Mouse (Mus musculus) cerebellum, adult 11 months (tissue): ENCODE results near the gene Vax2.
A peak's percentile ranks its signal among the peaks of the same experiment; 100 is the strongest.

Experiments
- DNase-seq: peaks from one replicate; pipeline ENCODE4 v3.0.0; 2022

The Vax2 gene

DNA sequence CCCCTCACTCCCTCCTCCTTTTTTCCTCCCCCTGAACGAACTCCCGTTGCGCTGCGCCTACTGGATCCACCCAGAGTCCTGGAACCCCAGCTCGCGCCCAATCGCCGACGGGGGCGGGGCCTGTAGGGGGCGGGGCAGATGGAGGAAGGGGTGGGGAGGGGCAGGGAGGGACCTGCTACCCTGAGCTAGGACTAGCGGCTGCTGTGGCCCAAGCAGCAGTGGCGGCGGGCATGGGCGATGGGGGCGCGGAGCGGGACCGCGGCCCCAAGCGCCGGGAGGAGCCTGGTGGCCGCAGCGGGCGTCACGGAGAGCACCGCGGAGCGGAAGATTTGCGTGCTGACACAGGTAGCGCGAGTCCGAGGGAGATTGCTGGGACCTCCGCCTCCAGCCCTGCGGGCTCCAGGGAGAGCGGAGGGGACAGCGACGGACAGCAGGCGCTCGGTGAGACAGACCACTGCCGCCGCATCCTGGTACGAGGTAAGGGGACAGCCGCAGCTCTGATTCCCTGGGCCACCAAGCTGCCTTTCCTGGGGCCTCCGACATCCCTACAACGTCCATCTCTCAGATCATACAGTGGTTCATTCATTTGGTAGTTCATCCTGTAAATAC, at the start of gene Vax2:
TSS of gene Vax2 (plus strand) at position 198 of the 609 bp plus-strand sequence.
- no peak for DNase-seq

DNA sequence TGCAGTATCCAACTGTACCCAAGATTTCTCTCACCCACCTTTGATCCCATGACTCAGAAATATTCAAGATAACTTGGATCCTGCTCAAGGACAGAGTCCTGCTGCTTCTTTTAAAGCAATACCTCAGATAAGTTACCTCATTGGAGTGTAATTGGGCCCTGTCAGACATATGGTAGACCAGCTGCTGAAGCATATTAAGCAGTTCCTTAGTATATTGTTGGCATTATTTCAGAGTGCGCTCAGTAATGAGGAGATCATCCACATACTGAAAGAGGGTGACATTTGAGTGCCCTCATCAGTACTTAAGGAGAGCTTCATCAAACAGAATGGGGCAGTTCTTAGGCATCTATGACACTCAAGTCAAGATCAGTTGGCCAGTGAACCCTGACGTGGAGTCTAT, 46.1 kb upstream of the Vax2 start:
- DNase-seq = no peak

DNA sequence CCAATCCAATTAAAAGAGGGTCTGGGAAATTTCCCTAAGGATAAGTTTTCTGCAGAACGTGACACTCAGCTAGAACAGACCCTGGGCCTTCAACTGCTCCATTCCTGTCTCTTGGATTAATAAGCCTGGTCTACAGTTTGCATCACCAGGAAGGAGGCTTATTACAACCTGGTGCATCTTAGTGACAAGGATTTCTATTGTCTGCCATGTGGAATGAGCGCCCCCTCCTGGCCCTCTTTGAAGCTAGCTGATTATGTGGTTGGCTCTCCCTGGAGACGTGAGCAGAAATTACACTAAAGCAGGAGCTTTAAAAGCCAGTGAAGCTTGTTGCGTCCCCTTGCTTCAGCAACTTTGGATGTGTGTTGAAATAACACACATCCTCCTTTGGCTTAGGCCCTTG, 37.7 kb upstream of the Vax2 start:
- DNase-seq = peak; percentile 53

DNA sequence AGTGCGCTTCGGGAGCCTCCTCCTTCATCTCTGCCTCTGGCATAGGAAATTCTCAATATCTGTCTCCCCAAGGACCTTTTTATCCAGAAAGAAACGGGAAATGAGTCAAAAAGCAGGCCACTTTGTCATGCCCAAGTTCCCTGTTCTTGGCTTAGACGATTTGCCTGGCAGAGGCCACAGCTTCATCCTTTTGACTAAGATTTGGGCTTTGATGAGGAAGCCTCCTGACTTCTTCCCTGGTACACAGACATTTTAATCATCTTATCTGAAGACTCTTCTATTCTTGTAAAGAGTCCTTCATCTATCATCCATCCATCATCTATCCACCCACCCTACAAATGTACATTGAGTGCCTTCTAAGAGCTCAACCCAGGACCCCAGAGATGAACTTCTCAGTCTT, 33.3 kb upstream of the Vax2 start, which contains the start of gene Cd207:
TSS of gene Cd207 (minus strand) at position 101 of the 400 bp plus-strand sequence.
- DNase-seq = no peak

DNA sequence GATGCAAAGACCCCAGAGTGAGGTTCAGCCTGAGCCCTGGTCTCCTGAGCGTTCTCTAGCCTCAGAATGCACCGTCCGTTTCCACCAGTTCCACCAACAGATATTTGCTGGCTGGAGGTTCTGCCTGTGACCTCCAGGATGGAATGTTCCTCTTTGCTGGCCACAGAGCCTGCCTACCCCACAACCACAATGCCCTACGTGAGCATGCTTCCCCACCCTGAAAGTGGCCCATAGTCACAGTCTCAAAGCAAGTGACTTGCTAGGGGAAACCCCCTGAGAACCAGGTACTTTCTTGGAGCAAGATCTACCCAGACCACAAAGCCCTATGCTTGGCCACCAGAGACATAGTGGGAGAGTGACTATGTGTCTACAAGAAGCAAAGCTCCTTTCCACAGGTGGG, 21.7 kb upstream of the Vax2 start:
- no peak for DNase-seq

DNA sequence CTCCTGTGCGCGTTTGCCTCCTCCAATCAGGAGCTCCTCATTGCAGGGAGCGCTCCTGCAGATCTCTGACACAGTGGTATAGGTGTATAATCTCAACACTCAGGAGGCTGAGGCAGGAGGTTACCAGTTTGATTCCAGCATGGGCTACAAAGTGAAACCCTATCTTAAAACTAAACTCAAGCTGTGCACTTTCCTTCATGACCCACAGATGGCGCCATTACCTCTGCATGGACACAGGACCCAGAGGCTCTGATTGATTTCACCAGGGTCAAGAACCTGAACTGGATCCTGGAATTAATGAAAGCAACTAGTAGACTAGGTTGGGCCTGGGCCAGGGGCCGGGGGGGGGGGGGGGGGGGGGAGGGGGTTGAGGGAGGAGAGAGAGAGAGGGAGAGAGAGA, 20.8 kb upstream of the Vax2 start:
- DNase-seq = no peak

DNA sequence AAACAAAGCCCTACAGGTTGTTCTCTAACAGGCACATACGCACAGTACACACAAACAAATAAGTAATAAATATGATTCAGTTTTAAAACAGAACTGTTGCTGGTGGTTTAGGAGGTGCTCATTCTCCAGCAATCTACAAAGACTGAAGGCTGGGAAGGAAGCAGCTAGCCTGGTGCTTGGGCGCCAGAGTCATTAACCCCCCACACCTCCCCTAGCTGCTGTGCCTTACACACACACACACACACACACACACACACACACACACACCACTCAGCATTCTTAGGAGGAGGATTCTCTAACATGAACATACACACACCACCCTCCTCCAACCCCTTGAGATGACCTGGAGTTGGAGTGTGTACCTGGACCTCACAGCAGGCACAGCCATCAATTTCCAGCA, 20.1 kb upstream of the Vax2 start:
- no peak for DNase-seq

DNA sequence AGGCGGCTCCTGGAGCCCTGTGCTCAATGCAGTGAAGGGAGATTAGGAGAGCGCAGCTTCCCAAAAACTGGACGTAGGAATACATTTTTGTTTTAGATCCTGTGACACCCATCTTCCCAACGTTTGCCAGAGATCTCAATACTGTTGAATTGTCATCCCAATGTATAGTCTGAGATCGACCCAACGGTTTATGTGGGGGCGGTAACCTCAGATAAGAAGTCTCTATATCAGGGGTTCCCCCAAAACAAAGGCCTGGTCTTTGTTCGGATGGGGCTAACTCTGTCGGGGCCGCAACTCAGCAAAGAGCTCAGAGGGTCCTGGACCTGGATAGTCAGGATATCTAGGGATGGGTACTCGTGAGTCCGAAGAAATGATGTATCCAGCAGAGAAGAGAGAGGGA, 18.1 kb upstream of the Vax2 start:
- DNase-seq = no peak

DNA sequence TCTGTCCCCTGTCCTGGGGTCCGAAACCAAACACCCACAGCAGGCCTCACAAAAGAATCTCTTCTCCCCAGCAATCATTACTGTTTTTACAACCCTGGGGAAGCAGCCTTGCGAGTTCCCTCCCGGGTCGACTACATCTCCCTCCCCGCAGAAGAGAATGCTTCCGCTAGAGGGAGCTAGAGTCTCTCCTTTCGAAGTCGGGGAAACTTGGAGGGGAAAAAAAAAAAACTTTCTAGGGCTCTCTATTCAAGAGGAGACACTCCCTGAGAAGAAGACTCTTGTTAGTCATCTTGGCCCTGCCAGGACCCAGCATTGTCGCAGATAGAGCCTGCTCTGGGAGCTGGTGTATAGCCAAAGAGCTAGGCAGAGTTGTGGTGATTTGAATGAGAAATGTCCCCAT, 17.2 kb upstream of the Vax2 start:
- DNase-seq = no peak

DNA sequence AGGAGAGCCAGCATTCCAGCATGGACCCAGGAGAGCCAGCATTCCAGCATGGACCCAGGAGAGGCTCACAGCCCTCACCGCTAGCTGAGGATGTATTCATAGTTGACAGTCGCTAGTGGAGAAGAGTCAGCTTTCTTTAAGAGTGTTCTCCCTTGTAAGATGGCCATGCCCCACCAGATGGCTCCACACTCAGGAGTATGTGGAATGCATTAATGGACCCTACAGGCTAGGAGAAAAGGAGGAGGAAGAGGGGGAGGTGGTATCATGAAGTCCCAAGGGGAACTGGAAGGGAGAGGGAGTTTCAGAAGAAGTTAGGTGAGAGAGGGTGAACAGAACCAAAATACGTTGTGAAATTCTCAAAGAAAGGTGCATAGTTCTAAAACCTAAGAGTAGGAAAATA, 15.3 kb upstream of the Vax2 start:
- no peak for DNase-seq

DNA sequence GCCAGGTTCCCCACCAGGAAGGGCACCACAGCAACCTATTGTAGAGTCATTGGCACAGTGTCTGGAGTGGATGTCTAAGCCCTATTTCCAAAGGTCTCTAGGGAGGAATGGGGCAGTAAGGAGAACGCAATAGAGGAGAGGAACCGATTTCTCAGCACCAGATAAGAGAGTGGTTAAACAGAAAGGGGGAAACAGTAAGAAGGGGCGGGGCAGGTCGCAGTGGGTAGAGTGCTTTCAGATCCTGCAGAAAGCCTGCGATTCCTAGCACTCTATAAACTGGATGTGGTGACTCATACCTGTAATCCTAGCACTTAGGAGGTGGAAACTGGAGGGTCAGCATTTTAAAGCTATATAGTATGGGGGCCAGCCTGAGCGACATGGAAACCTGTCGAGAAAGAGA, 14.4 kb upstream of the Vax2 start:
- DNase-seq = no peak

DNA sequence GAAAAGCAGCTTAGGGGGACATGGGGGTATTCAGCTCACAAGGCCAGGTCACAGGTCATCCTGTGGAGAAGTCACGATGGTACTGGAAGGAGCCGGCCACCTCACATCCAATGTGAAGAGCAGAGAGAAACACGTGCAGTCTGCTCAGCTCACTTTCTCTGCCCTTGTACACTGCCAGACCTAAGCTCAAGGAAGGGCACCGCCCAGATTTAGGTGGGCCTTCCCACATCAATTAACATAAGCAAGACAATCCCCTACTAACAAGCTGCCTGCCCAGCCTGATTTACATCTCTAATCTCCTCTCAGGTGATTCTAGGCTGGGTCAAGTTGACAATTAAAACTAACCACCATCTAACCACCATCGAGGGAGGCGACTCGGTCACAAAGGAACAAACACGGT, 13.1 kb upstream of the Vax2 start:
- no peak for DNase-seq

DNA sequence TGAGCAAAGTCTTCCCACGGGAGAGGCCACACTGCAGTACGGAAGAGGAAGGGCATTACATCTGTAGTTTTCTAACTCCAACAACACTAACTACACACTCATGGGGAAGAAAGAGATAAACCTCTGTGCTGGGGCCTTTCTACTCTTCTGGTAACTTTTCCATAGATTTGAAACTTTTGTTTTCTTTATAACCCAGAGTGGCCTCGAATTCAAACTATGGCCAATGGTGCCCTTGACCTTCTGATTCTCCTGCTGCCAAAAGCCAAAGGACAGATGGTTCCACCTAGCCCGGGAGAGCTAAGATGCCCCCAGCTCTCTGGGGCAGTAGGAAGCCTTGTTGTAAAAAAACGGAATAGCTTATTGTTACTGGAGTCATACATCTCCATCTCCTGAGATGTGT, 11.1 kb upstream of the Vax2 start:
- DNase-seq = no peak

DNA sequence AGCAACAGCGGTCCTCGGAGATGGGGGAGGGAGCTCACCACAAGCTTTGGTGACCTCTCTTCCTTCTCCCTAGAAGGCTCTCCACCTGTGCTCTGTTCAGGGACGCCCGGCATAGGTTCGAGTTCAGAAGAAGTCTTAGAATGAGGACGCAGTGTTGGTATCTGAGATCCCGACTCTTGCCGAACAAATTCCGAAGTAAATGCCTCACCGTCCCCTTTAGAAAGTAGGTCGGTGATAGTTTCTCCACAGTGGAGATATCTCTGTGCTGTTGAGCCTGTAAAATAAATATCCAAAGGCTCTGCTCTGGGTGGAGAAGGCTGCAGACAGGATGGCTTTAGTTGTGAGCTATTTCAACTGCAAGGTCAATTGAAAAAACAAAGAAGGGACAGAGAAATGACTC, 10.1 kb upstream of the Vax2 start:
- DNase-seq = no peak

DNA sequence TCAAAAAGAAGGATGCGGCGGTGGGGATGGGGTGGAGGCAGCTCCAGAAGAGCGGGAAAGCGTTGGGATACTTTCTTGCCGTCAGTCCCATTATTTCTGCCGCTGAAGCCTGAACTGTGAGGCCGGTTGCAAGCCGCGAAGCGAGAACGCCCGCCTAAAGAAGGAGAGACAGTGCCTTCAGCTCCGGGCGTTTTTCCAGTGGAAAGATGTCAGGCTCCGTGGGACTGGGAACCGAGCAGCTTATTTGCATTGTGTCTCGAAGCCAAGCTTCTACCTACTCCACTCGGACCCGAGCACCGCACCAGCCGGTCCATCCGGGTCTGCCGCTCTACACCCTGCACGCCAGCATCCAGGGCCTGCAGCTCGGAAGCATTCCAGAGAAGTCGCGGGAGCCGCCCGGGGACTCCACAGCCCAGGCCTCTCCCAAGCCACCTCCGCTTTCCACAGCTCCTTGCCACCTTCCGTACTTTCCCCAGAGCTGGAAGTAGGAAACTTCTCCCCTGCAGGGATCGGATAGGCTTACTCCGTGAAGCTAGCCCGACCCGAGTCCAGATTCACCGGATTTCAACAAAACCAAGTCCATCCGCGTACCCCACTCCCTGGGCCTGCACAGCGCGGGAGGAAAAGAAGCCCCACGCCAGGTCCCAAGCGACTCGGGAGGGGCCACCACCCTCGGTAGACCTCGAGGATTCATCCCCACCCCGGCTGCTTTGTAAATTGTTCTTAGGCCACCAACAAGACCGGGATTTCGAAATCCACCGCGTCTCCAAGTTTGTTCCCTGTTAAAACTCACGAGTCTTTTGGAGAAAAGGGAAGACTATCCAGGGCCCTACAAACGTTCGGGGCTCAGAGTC, 8.7 kb upstream of the Vax2 start:
- no peak for DNase-seq

DNA sequence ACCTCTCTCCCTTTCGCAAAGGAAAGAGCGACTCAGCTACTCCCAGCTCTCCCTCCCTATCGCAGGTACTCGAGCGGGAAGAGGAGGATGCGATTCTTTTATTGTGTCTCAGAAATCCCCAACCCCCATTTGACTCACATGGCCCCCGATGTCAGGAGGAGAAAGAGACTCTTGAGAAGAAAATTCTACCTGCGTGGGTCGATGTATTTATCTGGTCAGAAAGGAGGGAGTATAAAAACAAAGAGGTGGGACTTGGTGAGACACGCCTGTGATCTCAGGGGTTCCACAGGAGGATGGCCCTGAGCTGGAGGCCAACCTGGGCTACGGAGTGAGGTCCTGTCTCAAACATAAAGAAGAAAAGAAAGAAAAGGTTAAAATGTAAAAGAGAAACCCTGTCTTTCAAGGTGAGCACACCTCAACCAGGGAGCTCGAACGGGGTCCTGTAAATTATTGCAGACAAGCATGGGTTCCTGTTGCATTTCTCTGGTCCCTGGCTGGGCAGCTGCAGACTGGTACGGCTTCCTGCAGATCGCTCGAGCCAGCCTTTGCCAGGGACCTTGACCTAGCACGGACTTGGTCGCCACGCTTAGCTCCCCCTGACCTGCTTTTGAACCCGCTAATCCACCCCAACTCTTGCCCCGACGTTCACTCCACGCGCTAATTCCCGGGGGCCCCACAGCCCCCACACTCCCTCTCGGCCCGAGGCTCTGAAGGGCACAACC, 7.9 kb upstream of the Vax2 start:
- DNase-seq = no peak

DNA sequence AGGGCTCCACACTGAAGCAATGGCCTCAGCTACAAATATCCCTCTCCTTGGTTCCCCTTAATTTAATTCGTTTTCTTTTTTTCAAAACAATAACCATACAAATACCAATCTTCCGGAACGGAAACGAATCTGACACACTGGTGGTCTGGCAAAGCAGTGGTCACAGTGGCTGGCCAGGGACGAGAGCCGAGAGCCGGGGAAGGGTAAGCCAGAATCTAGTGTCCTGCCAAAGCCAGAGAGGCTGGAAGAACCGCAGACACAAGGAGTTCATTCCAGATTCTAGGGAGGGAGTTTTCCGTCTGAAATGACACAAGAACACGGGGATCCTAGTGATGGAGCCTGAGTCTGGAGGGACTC, 7.4 kb upstream of the Vax2 start:
- DNase-seq = no peak

DNA sequence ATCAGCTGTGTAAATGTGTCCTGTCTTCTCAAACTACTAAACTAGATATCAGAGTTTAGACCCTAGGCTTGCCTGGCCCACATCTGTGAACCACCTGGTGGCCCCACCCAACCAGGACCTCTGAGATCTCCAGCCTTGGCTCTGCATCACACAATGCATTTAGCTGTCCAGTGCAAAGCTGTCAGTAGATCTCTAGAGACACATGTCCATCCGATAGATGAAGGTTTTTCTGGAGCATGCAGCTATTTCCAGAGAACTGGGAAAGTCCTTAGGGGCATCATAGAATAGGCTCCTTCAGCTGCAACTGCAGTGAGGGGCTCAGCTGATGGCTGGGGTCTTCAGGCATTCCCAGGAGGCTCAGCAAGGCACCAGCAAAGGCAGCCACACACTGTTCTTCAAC, 6.8 kb upstream of the Vax2 start:
- no peak for DNase-seq

DNA sequence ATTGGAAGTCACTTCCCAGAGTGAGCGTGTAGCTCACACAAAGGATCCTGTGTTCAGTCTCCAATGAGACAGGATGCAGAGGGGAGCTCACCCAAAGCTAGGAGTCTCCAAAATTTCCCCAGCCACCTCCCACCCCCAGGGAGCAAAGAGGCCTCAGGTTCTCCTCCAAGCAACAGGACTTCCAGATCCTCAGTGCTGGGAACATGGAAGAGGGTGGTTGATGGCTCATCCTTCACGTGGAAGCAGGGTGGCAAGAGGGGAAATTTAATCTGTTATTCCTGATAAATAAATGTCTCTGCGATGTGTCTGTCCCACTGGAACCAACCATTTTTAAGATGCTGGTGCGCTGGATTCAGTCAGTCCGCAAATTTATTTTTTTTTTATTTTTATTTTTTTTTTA, 6.4 kb upstream of the Vax2 start:
- no peak for DNase-seq

DNA sequence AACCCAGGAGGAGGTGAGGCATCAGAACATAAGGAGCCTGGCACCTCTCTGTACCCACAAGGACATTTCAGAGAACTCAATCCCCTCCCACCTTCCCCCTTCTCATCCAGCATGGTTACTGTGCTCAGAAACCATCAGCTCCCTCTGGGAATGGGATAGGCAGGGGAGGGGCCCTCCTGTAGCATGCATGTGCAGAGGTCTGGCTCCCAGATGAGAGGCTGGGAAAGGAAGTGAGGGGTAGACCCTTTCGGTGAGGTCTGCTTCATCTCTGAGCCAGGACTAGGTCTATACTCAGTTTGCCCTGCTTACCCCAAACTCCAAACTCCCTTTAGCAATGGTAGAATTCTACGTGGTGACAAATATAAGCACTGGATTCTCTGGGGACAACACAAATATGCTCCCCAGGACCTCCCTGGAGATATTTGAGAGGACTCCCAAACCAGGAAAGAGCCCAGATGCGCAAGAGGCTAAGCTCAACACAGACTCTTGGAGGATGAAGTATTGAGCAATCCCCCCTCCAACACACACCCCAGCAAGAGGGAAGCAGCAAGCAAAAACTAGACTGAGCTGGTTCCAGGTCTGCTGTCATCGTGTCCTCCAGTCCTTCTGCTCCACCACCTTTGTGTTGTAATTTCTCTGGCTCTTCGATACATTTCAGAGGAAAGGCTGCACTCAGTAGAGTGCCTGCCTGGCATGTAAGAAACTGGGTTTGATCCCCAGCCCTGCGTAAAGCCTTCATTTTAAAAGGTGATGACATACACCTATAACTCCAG, 3.1 kb upstream of the Vax2 start:
- no peak for DNase-seq

DNA sequence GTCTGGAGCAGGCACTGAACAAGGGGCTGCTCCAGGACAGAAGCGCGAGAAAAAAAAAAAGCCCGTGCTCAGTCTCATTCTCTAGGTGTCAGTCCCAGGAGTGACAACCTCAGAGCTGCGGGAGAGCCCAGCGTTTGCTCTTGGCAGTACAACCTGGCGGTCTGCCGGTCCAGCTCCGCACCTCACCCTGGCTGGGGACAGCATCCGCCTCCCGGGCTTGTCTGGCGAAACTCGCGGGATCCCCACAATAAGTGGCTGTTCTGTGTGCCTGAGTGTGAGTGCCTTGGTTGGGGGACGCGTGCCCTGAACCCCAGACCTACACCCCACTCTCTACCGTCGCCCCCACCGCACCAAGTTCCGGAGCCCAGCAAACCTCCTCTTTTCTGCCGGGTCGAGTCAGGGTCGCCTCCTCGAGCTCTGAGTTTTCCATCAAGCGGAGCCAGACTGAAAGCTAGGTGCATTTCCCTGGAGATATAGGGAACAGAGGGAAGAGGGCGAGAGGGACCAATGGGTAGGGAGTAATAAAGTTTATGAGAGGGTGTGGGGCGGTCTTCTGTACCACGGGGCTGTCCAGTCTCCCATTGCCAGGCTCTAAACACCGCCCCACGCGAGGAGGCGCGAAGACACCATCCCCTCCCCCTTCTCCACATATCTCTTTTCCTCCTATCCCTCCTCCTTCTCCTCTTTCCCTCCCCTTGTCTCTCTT, 550 bp upstream of the Vax2 start:
- DNase-seq = no peak

DNA sequence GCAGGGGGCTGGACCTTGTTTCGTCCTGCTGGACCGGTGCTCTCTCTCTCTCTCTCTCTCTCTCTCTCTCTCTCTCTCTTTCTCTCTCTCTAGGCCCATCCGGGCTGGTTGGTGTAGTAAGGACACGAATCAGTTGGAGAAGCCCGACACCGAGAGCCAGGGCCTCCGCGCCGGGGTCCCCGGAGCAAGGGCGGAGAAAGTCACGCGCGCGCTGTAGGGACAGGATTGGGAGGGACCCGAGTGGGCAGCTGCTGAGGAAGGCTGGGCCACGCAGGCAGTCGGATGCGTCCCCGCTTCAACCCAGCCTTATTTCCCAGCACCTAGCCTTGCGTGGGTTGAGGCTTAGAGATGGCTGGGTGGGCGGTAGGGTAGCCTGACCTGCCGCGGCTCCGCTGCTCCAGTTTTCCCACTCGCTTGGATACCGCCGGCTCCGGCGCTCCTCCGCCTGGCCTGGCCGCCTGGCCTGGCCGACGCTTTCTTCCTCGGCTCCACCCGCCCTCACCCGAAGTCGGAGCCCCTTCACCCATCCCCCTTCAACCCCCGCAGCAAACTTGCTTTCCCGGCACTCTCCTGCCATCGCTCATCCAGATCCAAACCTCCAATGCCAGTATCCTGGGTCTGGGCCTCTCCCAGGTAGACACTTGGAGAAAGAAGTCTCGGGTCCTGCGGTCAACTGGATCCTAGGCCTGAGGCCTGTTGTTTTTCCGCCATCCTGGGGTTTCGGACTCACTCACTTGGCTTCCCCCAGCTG, 836 bp downstream of the Vax2 start:
- DNase-seq = no peak
